Mouse (Mus musculus): ENCODE results near the gene Mmp7. TPM values are rescaled to one million over a fixed set of nuclear protein-coding genes. Genes with fewer than 3 reads are reported as not detected.

Gene Mmp7
- polyA plus RNA-seq, 1 experiment = not detected

DNA sequence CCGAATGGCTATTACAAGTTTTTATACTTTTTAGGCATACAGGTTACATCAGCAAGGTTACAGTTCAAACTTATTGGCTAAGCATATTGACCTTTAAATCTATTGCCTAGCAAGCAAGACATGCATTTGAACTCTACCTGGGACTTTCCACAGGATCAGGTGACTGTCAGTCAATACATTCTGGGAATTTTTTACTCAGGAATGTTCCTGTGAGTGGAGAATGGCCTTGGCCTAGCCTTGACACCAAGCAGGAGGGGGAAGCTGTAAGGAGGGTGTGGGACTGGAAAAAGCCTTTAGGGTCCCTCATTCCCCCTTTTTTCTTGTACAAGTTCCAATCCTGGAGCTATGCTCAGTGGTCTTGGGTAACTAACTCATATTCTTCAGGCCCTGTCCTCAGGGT lies 30.5 kb upstream of the Mmp7 start:
- Histone ChIP-seq H3K4me1 (ENCODE audit: control insufficient read depth, insufficient read depth, insufficient read length) (no peaks in the 10 kb centered on the region), H3K27me3 (ENCODE audit: control insufficient read depth, insufficient read depth, low read length) (0 out of 2 replicates have a peak, but pooled peaks cover 2% of the 10 kb centered on the region), H3K36me3 (ENCODE audit: control insufficient read depth, insufficient read depth, low read length) (no peaks in the 10 kb centered on the region), H3K4me3 (ENCODE audit: extremely low read depth, insufficient read depth, insufficient read length) (no peak overlapping the region), H3K27ac (ENCODE audit: insufficient read depth, low read length) (no peak overlapping the region)
- 93% methylated on average over 1 of the region's 1 CpGs for WGBS
- TF ChIP-seq POLR2A (IDR thresholded peaks at IDR 0.05; ENCODE audit: low read depth, low read length) (no peak), CTCF (IDR thresholded peaks at IDR 0.05; ENCODE audit: extremely low read depth, insufficient read depth, insufficient read length, insufficient replicate concordance) (no peak)
- no peak for DNase-seq (ENCODE audit: low read depth in 1 of 2, low spot score in 2 of 2)

GRCm38 (mm10) chr9:7669674-7670073 lies 22.2 kb upstream of the Mmp7 start:
- 93% methylated on average over 1 of the region's 1 CpGs for WGBS
- no peak for TF ChIP-seq CTCF (IDR thresholded peaks at IDR 0.05; ENCODE audit: extremely low read depth, insufficient read depth, insufficient read length, insufficient replicate concordance)
- TF ChIP-seq POLR2A (IDR thresholded peaks at IDR 0.05; ENCODE audit: low read depth, low read length) = no peak
- Histone ChIP-seq H3K27ac (ENCODE audit: insufficient read depth, low read length) (no peak overlapping the region), H3K36me3 (ENCODE audit: control insufficient read depth, insufficient read depth, low read length) (no peaks in the 10 kb centered on the region), H3K4me3 (ENCODE audit: extremely low read depth, insufficient read depth, insufficient read length) (no peak overlapping the region), H3K27me3 (ENCODE audit: control insufficient read depth, insufficient read depth, low read length) (no peaks in the 10 kb centered on the region), H3K4me1 (ENCODE audit: control insufficient read depth, insufficient read depth, insufficient read length) (no peaks in the 10 kb centered on the region)
- DNase-seq (ENCODE audit: low read depth in 1 of 2, low spot score in 2 of 2) = no peak

- TF ChIP-seq POLR2A (IDR thresholded peaks at IDR 0.05; ENCODE audit: low read depth, low read length) (no peak), CTCF (IDR thresholded peaks at IDR 0.05; ENCODE audit: extremely low read depth, insufficient read depth, insufficient read length, insufficient replicate concordance) (no peak)
- H3K27me3 ChIP-seq (ENCODE audit: control insufficient read depth, insufficient read depth, low read length) = no peaks in the 10 kb centered on the region
- no peaks in the 10 kb centered on the region for H3K4me1 ChIP-seq (ENCODE audit: control insufficient read depth, insufficient read depth, insufficient read length)
- no peaks in the 10 kb centered on the region for H3K36me3 ChIP-seq (ENCODE audit: control insufficient read depth, insufficient read depth, low read length)
- no peak overlapping the region for H3K4me3 ChIP-seq (ENCODE audit: extremely low read depth, insufficient read depth, insufficient read length)
- H3K27ac ChIP-seq (ENCODE audit: insufficient read depth, low read length) = no peak overlapping the region
- 36% methylated on average over 9 of the region's 9 CpGs for WGBS
- no peak for DNase-seq (ENCODE audit: low read depth in 1 of 2, low spot score in 2 of 2)
Measured at GRCm38 (mm10) chr9:7672985-7673384, 18.9 kb upstream of the Mmp7 start.

DNA sequence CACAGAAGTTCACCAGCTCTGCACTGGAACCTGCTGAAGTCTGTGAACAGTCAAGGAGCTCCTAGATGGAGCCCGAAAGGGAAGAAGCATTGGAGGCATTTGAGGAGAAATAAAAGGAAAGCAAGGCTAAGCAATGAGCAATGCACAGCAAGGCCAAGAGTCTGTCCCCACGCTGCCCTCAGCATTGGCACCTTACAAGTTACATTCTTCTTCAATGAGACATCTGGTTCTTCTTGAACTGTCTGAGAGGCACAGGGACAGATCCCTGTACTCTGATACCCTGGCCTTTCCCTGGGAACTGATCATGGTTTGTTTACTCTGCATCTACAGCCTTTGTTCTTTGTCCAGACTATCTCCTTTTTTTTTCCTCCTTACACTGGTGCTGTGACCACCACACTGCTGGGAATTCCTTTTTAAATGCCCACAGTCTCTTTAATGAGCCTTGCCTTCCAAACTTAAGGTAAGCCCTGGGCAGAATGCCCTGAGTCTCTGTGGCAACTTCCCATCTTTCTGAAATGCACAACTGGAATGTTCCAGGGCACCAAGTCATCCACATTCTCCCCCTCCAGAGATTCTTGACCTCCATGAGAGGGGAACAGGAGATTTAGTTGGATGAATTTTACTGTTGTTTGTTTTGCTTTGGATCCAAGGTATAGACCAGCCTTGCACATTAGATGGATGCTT lies 13.6 kb upstream of the Mmp7 start:
- 82% methylated on average over 2 of the region's 2 CpGs for WGBS
- no peak overlapping the region for H3K27ac ChIP-seq (ENCODE audit: insufficient read depth, low read length)
- H3K36me3 ChIP-seq (ENCODE audit: control insufficient read depth, insufficient read depth, low read length) = no peaks in the 10 kb centered on the region
- TF ChIP-seq CTCF (IDR thresholded peaks at IDR 0.05; ENCODE audit: extremely low read depth, insufficient read depth, insufficient read length, insufficient replicate concordance) (no peak), POLR2A (IDR thresholded peaks at IDR 0.05; ENCODE audit: low read depth, low read length) (no peak)
- H3K4me1 ChIP-seq (ENCODE audit: control insufficient read depth, insufficient read depth, insufficient read length) = no peaks in the 10 kb centered on the region
- no peak overlapping the region for H3K4me3 ChIP-seq (ENCODE audit: extremely low read depth, insufficient read depth, insufficient read length)
- no peak for DNase-seq (ENCODE audit: low read depth in 1 of 2, low spot score in 2 of 2)
- H3K27me3 ChIP-seq (ENCODE audit: control insufficient read depth, insufficient read depth, low read length) = no peaks in the 10 kb centered on the region

- WGBS = 86% methylated on average over 9 of the region's 9 CpGs
- Histone ChIP-seq H3K27ac (ENCODE audit: insufficient read depth, low read length) (no peak overlapping the region), H3K36me3 (ENCODE audit: control insufficient read depth, insufficient read depth, low read length) (no peaks in the 10 kb centered on the region), H3K4me3 (ENCODE audit: extremely low read depth, insufficient read depth, insufficient read length) (no peak overlapping the region), H3K27me3 (ENCODE audit: control insufficient read depth, insufficient read depth, low read length) (no peaks in the 10 kb centered on the region), H3K4me1 (ENCODE audit: control insufficient read depth, insufficient read depth, insufficient read length) (no peaks in the 10 kb centered on the region; the same call in 1 of the 2 replicates)
- TF ChIP-seq CTCF (IDR thresholded peaks at IDR 0.05; ENCODE audit: extremely low read depth, insufficient read depth, insufficient read length, insufficient replicate concordance) (no peak), POLR2A (IDR thresholded peaks at IDR 0.05; ENCODE audit: low read depth, low read length) (no peak)
- DNase-seq (ENCODE audit: low read depth in 1 of 2, low spot score in 2 of 2) = no peak
Measured at GRCm38 (mm10) chr9:7682081-7682618, 9.7 kb upstream of the Mmp7 start.

GRCm38 (mm10) chr9:7686024-7686423 lies 5.9 kb upstream of the Mmp7 start:
- H3K36me3 ChIP-seq (ENCODE audit: control insufficient read depth, insufficient read depth, low read length) = no peaks in the 10 kb centered on the region
- no peak for DNase-seq (ENCODE audit: low read depth in 1 of 2, low spot score in 2 of 2)
- 33% methylated on average over 2 of the region's 2 CpGs for WGBS

GRCm38 (mm10) chr9:7689799-7690198 lies 2.1 kb upstream of the Mmp7 start:
- Histone ChIP-seq H3K4me3 (ENCODE audit: extremely low read depth, insufficient read depth, insufficient read length) (no peak overlapping the region), H3K27ac (ENCODE audit: insufficient read depth, low read length) (no peak overlapping the region), H3K36me3 (ENCODE audit: control insufficient read depth, insufficient read depth, low read length) (no peaks in the 10 kb centered on the region), H3K27me3 (ENCODE audit: control insufficient read depth, insufficient read depth, low read length) (no peaks in the 10 kb centered on the region), H3K4me1 (ENCODE audit: control insufficient read depth, insufficient read depth, insufficient read length) (no peaks in the 10 kb centered on the region; the same call in 1 of the 2 replicates)
- 55% methylated on average over 6 of the region's 6 CpGs for WGBS
- no peak for TF ChIP-seq POLR2A (IDR thresholded peaks at IDR 0.05; ENCODE audit: low read depth, low read length)
- TF ChIP-seq CTCF (IDR thresholded peaks at IDR 0.05; ENCODE audit: extremely low read depth, insufficient read depth, insufficient read length, insufficient replicate concordance) = no peak
- no peak for DNase-seq (ENCODE audit: low read depth in 1 of 2, low spot score in 2 of 2)

More at GRCm38 (mm10) chr9:7686024-7686423, 5.9 kb upstream of the Mmp7 start:
- no peak overlapping the region for H3K27ac ChIP-seq (ENCODE audit: insufficient read depth, low read length)
- no peaks in the 10 kb centered on the region for H3K27me3 ChIP-seq (ENCODE audit: control insufficient read depth, insufficient read depth, low read length)
- H3K4me3 ChIP-seq (ENCODE audit: extremely low read depth, insufficient read depth, insufficient read length) = no peak overlapping the region
- no peak for TF ChIP-seq CTCF (IDR thresholded peaks at IDR 0.05; ENCODE audit: extremely low read depth, insufficient read depth, insufficient read length, insufficient replicate concordance)
- no peak for TF ChIP-seq POLR2A (IDR thresholded peaks at IDR 0.05; ENCODE audit: low read depth, low read length)
- no peaks in the 10 kb centered on the region; the same call in 1 of the 2 replicates for H3K4me1 ChIP-seq (ENCODE audit: control insufficient read depth, insufficient read depth, insufficient read length)
